Mouse (Mus musculus) 3134 (cell line): ENCODE measurements around the gene Abca12.

ENCODE experiments used
- DNase-seq: peaks from one replicate; pipeline ENCODE4 v3.0.0-alpha.2; 2011; ENCODE audit warnings: low spot score; ENCODE audit not compliant: insufficient read length; ENCODE audit errors: extremely low read depth

Abca12 gene

DNA sequence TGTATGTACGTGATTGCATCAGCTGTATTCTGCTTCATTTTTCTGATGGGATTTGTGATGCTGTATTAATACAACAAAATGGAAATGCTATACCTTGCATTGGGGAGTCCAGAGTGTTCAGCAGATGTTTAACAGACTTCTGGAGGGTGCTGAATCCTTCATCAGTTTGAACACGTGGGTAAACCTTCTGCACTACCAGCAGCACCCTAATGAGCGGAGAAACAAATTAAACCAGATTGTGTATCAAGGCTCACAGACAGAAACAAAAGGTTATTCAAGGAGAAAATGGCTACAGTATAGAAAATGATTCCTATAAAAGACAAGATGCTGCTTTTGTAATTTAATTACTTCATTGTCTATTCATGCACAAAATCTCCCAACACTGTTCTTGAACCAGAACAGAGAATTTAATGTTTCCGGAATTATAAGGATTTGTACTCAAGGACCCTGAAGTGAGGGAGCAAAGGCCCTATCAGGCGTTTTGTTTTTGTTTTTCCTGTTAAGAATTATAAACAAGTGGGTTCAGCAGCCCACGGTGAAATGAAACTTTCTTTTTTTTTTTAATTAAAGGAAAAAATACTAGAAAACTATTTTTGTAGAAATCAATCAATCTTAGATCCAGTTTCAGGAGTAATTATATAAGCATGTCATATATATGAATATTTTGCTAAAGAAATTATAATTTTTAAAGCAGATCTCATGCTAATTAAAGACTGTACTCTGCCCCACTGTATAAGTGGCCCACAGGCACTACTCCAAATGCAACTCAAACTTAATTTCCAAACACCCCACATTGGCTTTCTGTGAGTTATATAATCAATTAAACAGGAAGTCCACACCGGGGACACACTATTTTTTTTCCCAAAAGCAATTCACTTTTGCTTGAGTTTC lies 73.1 kb downstream of the Abca12 start:
- DNase-seq = no peak

DNA sequence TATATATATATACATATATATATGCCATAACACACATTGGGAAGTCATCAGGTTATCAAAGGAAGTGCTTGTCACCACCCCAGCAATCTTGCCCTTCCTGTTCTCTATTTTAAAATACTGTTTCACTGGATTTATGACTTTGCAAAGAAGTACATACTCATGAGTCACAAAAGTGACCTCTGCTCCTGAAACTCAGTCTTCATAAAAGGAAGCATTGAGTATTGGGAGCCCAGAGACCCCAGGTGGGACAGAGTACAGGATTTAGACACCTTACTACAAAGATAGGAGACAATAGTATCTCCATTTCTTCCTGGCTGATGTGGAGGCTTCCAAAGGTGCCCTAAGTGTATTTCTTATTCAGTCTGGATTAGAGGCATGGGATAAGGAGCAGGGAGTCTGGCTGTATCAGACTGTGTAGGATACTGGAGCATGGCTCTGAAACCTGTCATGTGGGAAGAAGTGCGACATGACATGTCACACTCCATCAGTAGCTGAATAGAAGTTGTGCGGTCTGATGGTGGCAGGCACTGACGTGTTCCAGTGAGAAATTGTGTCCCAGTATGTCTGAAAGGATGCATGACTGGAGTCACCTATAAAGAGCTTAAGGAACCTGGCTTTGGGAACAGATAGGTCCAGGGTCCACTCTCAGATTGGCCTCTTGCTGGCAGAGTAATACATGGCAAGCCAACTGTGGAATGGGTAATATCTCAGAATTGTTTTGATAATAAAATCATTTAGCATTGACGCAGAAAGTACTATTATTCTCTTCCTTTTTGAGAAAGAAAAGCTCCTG lies 76.0 kb downstream of the Abca12 start:
- no peak for DNase-seq

DNA sequence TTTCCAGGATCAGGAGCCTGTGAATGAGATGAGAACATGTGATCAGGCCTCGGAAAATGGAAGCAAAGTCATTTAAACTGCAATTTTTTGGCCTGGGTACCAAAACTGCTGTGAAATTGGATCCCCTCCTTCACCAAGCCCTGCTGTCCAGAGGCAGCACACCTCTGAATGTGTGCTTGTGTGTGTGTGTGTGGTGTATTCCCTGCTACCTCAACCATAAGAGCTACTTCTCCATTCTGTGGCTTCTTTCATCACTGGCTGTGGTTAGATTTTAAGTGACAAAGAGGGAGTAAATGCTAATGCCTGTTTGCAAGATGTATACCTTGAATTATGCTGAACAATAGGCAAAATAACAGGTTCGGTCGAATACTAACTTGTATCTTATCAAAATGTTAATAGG lies 84.4 kb downstream of the Abca12 start:
- no peak for DNase-seq

DNA sequence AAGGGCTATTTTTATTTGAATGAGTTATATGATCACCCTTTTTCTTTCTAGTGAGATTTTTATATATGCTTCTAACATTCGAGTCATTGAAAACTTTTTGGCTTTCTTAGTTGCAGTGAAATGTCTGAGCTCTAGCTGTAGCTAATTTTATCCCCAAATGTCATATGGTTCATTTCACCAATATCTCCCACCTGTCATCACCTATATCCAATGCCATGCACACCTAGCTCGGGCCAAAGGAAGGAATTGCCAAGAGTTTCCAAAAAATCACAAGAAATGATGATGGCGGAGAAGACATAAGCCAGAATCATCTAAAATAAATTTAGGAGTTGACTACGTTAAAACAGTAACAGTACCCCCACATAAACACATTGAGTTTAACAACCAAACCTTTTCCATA lies 102.5 kb downstream of the Abca12 start:
- no peak for DNase-seq

DNA sequence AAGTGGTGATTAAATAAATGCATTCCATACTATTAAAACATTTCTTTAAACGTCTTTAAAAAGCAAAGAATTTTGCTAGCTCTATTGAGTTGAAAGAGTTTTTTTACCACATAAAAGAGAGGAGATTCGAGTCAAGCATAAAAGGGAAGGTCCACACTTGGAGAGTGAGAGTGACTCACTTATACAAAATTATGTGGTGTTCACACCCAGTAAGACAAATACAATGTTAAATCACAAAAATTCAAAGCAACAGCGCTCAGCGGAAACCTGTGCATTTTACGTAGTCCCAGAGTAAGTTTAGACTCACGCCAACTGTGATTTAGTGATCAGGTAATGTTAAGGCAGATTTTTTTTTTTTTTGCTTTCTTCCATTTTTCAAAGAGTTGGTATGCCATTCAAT lies 104.1 kb downstream of the Abca12 start:
- no peak for DNase-seq

DNA sequence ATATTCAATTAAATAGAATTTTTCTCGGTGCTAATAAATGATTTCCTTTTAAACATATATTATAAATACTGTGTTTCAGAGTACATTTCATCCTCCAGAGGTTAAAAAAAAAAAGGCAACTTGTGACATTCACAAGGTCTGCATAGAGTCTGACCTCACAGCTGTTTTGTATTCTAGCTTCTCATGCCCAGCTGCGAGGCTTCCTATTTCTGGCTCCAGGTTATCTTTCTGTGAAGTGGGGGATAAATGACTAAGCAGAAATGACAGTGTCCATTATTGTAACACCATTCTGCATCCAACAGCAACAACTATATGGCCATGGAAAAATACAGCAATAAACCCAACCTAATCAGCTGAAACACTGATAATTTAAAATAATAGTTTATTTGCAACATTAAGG lies 107.3 kb downstream of the Abca12 start:
- no peak for DNase-seq

DNA sequence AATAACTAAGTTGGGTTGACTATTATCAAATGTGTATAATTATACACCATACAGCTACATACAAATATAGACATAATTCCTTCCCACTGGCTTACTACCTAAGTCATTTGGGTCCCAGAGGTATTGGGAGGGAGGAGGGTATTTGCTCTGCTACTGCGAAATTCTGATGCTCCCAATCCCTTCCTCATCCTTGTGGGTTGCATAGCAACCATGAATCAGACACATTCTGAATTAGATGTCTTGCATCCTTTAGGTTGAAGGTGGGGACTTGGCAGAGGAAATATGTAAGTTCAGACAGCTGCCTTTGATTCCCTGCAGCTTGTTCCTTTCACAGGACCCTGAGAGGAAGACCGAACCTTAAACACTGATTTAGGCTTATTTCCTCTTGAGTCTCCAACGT lies 108.5 kb downstream of the Abca12 start:
- no peak for DNase-seq

DNA sequence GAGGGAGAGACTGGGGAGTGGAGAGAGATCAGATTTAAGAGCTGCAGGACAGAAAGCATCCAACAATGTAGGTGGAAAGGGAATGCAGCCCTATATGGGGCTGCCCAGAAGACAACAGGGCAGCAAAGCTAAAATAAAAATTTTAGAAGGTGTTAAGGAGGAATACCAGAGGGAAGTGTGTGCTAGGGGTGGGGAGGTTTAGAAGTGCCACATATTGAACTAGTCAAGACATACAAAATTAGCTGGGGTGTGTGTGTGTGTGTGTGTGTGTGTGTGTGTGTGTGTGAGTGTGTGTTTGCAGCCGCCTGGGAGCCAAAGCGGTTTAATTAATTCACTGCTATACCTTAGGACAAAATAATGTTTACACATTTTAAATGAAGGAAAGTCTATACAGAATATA lies 110.1 kb downstream of the Abca12 start:
- no peak for DNase-seq

DNA sequence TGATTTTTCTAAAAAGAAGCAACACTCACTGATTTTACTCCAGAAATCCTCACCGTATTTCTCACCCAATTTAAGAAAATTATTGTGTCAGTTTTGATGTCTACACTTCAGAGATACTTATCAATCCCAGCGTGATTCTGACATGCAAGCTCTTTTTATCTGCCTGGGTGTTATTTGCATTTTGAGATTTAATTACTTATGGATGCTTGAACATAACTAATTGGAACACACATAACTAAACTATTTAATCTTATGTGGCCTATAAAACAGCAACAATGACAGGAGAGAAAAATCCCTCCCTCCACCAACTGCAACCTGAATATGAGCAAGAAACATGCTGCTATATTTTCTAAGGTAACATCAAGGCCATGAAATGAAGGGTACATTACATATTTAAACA lies 117.7 kb downstream of the Abca12 start:
- no peak for DNase-seq

DNA sequence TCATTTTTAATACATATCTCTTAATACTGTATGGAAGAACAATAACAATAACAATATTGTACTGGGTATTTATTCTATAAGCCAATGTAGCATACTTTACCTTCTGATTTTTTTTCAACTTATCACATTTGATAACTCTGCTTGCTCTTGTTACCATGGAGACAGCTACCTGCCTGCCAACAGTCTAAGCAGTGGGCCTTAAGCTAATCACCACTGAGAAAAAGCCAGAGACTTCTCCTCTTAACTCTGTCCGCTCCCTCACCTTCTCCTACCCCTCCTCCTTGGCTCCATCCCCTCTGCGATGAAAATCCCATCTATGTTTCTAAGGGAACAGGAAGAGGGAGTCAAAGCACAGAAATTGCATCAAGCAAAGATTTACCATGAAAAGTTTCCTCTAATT lies 118.1 kb downstream of the Abca12 start:
- DNase-seq = no peak

DNA sequence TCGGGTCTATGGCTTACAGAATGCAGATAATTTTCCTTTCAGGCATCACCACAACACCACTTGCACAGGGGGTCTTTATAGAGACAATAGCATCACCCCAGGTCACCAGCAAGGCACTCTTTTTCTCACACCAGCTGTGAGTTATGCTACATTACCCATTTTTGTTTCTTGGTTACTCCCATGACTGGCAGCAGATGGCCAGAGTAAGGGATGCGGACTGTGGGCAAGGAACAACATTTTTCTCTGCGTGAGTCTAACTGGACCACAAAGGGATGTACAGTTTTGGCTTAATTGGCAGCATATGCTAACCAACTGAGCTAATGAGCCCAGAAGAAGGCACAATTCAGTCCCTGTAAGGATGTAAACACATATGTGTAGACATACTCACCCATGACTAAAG lies 122.8 kb downstream of the Abca12 start:
- no peak for DNase-seq

DNA sequence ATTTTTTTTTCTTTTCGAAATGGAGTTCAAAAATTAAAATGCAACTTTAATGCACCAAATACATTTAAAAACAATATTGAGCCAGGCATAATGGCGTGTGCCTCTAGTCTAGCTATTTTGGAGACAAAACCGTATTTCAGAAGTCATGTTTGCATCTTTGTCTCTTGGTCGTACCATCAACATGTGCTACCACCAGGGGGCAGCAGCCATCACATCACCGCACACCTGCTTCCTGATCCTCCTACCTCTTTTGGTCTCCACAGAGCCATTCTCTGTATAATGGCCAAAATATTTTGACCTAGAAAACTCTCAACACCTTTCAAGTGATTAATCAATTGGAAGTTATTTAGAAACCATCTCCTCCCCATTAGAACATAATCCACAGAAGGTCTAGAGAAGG lies 125.2 kb downstream of the Abca12 start:
- DNase-seq = peak; percentile 4

DNA sequence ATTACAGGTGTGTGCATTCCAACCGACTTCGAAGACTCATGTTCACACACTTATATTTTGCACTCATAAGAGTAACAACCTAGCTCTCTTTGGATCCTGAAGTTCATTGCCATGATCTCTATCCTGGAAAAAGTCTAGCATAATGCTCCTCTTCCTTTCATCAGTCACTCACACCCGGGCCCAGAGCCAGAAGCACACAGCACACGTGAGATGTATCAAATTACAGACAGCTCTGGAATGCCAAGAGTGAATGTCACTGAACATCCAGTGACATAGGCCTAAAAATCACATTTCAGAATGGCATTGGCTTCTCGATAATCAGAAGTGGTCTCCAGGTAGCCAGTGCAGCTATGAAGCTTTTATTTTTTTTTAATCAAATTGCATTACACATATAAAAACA lies 137.8 kb downstream of the Abca12 start:
- DNase-seq = no peak

DNA sequence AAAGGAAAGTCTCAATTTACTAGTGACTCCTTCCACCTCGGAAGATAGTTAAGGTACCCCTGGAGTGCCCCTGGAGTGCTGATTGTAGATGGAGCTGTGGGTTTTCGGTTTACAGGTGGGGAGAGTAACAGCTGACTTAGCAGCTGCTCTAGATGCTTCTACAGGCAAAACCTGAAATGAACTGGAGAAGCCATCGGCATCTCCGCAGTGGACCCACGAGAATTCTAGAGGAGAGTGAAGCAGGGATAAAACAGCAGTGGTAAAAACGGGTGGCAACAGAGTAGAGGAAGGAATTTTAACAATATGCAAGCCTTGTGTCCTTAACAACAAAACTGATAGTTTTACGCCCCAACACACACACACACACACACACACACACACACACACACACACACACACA lies 142.2 kb downstream of the Abca12 start:
- DNase-seq = no peak

DNA sequence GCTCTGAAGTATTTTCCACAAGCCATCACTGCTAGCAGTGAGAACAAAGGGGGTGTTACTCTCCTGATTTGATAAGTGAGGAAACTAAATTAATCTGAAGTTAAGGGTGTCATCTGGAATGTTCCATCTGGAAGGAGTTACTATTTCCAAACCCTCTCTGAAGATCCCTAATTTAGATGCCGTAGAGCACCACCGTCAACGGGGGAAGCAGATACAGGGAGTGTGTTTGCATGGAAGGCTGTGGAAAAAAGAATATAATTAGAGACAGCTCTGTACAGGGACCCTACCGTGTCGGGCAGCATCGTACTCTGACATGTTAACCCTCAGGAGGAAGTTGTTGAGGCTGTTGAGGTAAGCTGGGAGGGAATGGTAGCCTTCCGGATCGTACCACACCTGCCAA lies 142.6 kb downstream of the Abca12 start:
- DNase-seq = no peak

DNA sequence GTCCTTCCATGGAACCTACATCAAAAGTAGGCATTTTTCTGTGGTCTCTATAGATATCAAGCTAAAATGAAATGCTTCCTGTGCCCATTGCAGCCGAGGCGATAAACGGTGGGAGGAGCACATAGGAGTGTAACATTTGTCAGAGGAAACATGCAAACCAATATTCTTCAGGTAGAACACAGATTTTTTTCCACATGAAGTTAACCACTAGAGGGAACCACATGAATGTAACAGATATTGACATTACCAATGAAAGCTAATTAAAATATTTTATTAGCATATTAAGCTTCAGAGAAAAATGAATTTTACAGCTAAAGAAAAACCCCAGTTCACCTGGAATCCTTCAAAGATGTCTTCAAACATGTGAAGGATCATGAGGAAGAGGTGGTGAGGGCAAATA lies 144.6 kb downstream of the Abca12 start:
- DNase-seq = no peak

DNA sequence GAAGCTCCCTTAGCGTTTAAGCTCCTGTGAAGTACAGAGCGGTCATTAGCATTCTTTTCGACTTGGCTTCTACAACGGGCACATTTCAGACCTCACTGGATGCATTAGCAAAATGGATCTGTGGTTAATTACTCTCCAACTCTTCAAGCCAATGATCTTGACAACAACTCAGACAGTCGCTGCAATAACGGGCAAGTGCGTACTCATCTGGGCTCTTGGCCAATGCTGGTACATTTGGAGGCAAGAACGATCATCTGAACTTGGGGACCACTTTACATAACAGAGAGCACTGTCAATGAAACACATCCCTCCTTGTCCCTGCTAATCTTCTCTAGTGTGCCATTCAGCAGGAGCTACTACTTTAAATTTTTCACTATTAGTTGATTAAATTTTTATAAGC lies 148.1 kb downstream of the Abca12 start:
- DNase-seq = no peak

DNA sequence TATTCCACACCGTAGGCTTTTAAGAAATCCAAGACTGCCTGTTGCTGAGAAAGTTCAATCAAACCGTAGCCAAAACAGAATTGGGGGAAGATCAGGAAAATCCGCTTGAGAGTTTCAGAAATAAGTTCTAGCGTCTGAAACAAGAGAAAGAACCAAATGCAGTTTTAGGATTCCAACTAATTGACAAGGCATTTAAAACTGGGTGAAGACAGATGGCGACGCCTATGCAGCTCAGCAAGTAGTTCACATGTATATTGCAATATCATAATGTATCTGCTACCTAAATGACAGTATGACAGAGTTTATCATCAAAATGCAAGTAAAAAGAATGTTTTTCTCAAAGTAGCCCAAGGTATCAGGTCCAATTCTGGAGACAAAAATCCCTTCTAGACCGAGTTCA lies 151.2 kb downstream of the Abca12 start:
- no peak for DNase-seq

DNA sequence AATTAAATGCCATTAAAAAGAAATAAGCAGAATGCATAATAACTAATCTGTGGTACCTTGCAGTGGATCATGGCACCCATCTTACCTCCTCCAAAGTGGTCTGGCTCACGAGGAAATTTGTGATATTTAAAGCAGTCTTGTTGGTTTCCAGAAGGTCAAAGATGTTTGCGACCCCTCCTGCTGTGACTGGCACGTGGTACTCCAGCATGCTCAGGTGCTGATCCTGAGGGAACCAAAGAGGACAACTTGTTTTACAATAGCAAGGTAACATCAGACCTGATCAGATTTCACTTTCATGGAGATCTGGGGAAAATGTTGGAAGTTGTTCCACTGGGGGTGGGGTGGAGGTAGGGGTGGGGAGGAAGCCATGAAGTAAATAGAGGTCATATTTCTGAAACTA lies 170.1 kb downstream of the Abca12 start:
- no peak for DNase-seq

DNA sequence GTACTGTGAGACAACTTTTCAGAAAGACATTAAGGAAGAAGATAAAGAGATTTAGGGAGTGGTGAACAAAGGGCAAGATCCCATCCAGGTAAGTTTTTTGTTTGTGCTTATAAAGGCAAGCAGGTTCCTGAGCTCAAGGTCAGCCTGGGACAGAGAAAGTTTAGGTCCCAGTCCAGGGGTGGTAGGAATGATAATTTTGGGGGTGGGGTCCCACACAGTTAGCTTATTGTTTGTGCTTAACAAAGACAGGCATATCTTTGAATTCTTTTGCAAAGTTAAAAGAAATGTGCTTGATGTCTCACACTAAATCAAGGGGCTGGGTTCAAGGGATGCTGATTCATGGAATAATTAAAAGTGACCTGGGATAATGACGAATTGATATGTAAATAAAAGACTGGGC lies 173.3 kb downstream of the Abca12 start:
- DNase-seq = no peak

DNA sequence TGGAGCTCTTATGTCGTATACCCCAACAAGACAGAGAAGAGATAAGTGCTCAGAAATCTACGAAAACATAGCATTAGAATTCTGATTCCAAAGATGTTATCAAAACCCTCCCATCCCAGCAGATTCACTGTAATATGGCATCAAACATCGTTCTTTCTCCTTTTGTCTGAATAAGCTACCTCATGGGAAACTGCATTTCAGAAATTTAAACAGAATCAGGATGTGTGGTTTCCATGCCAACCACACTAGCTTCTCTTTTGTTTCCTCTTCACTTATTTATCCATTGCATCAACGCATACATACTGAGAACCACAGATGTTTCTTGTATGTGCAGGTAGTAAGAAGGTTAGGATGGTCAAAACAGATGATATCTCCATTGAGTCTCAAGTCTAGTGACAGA lies 175.1 kb downstream of the Abca12 start:
- DNase-seq = no peak

DNA sequence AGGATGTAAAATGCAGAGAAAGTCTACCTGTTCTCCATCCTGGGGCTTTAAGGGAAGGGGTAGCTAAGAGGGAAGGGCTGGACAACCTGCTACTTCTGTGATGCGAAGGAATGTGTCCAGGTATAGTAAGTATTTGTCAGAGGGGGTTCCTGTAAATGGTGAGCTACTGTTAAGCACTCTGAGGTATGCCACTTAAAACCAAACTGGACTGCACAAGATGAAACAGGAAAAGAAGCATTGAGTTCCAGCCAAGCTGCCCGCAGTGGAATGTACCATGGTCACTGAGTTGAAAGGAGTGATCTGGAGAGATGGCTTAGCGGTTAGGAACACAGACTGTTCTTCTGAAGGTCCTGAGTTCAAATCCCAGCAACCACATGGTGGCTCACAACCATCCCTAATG lies 179.4 kb downstream of the Abca12 start:
- DNase-seq = no peak
